Mouse (Mus musculus): ENCODE measurements around the gene Mrpl28. TPM values are rescaled to one million over a fixed set of nuclear protein-coding genes. Genes with fewer than 3 reads are reported as not detected.

Mrpl28 gene
- 235 and 241 TPM in 2 replicates for polyA plus RNA-seq (2014; fragmentation: Nextera tagmentation; extraction: Ambion mirVana)

GRCm38 (mm10) chr17:26123267-26123684 is at the start of gene Mrpl28:
TSS of gene Mrpl28 (plus strand) at chr17:26123500.
- Histone ChIP-seq H3K4me1 (replicated peaks; ENCODE audit: control insufficient read depth, insufficient read depth, low read length) (peaks cover 12% of the 10 kb centered on the region), H3K36me3 (ENCODE audit: control insufficient read depth, insufficient read depth, low read length) (peaks cover 32% of the 10 kb centered on the region), H3K4me3 (ENCODE audit: low read depth, low read length) (peak within 1 kb of the TSS; percentile 95), H3K9ac (ENCODE audit: low read length) (peak within 1 kb of the TSS; percentile 61), H3K9me3 (ENCODE audit: control insufficient read depth, low read length) (no peaks in the 10 kb centered on the region), H3K27ac (ENCODE audit: low read depth) (peak within 1 kb of the TSS; percentile 8; the same call in 1 of the 2 replicates), H3K27me3 (replicated peaks; ENCODE audit: control insufficient read depth, insufficient read depth, low read length) (no peaks in the 10 kb centered on the region), H3K4me2 (ENCODE audit: low read length) (peak within 1 kb of the TSS; percentile 62)
- DNase-seq (ENCODE audit: low spot score) (peak; percentile 96), ATAC-seq (replicated peaks; ENCODE audit: low FRiP score, low TSS enrichment, low read depth) (peak; percentile 83)
- WGBS = under 1% methylated on average over 32 of the region's 32 CpGs

DNA sequence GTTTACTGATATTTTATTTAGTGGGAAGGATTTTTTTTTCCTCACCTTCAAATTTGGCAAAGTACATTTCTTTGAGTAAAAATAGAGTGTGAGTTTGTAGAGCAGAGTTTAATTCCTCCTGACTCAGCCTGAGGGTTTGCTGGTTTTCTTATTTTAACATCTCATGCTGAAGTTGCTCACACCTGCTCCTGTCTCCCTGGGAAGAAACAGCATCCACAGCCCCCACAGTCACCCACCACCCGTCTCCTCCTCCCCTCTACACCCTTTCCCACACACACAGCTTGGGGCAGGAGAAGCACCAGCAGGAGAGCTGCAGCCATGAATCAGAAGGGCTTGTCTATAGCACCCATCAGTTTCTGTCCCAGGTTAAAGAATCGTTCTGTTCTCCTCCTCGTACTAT is 48.1 kb upstream of the Mrpl28 start:
- Histone ChIP-seq H3K9me3 (ENCODE audit: control insufficient read depth, low read length) (no peaks in the 10 kb centered on the region), H3K36me3 (ENCODE audit: control insufficient read depth, insufficient read depth, low read length) (no peaks in the 10 kb centered on the region), H3K4me3 (ENCODE audit: low read depth, low read length) (no peak overlapping the region), H3K27me3 (replicated peaks; ENCODE audit: control insufficient read depth, insufficient read depth, low read length) (0 out of 2 replicates have a peak, but pooled peaks cover 6% of the 10 kb centered on the region), H3K4me2 (ENCODE audit: low read length) (no peak overlapping the region), H3K4me1 (replicated peaks; ENCODE audit: control insufficient read depth, insufficient read depth, low read length) (no peaks in the 10 kb centered on the region), H3K9ac (ENCODE audit: low read length) (no peak overlapping the region), H3K27ac (ENCODE audit: low read depth) (no peak overlapping the region)
- no peak for DNase-seq (ENCODE audit: low spot score)
- ATAC-seq (replicated peaks; ENCODE audit: low FRiP score, low TSS enrichment, low read depth) = no peak
- WGBS = 67% methylated on average over 3 of the region's 3 CpGs

GRCm38 (mm10) chr17:26078851-26079250 is 44.4 kb upstream of the Mrpl28 start:
- no peak for ATAC-seq (replicated peaks; ENCODE audit: low FRiP score, low TSS enrichment, low read depth)
- WGBS = 70% methylated on average over 2 of the region's 2 CpGs
- peaks cover 4% of the 10 kb centered on the region; the same call in 1 of the 2 replicates for H3K36me3 ChIP-seq (ENCODE audit: control insufficient read depth, insufficient read depth, low read length)
- no peak overlapping the region for H3K4me2 ChIP-seq (ENCODE audit: low read length)
- H3K4me1 ChIP-seq (replicated peaks; ENCODE audit: control insufficient read depth, insufficient read depth, low read length) = no peaks in the 10 kb centered on the region
- H3K4me3 ChIP-seq (ENCODE audit: low read depth, low read length) = no peak overlapping the region
- H3K27me3 ChIP-seq (replicated peaks; ENCODE audit: control insufficient read depth, insufficient read depth, low read length) = no peaks in the 10 kb centered on the region
- DNase-seq (ENCODE audit: low spot score) = no peak
- no peak overlapping the region for H3K27ac ChIP-seq (ENCODE audit: low read depth)
- no peak overlapping the region for H3K9ac ChIP-seq (ENCODE audit: low read length)
- no peaks in the 10 kb centered on the region for H3K9me3 ChIP-seq (ENCODE audit: control insufficient read depth, low read length)

GRCm38 (mm10) chr17:26080867-26081266 is 42.4 kb upstream of the Mrpl28 start:
- H3K27me3 ChIP-seq (replicated peaks; ENCODE audit: control insufficient read depth, insufficient read depth, low read length) = no peaks in the 10 kb centered on the region
- DNase-seq (ENCODE audit: low spot score) (no peak), ATAC-seq (replicated peaks; ENCODE audit: low FRiP score, low TSS enrichment, low read depth) (no peak)
- peaks cover 6% of the 10 kb centered on the region; the same call in 1 of the 2 replicates for H3K36me3 ChIP-seq (ENCODE audit: control insufficient read depth, insufficient read depth, low read length)
- H3K27ac ChIP-seq (ENCODE audit: low read depth) = no peak overlapping the region
- 47% methylated on average over 2 of the region's 2 CpGs for WGBS
- no peak overlapping the region for H3K4me3 ChIP-seq (ENCODE audit: low read depth, low read length)
- no peak overlapping the region for H3K9ac ChIP-seq (ENCODE audit: low read length)
- H3K4me1 ChIP-seq (replicated peaks; ENCODE audit: control insufficient read depth, insufficient read depth, low read length) = no peaks in the 10 kb centered on the region
- H3K4me2 ChIP-seq (ENCODE audit: low read length) = no peak overlapping the region
- no peaks in the 10 kb centered on the region for H3K9me3 ChIP-seq (ENCODE audit: control insufficient read depth, low read length)

DNA sequence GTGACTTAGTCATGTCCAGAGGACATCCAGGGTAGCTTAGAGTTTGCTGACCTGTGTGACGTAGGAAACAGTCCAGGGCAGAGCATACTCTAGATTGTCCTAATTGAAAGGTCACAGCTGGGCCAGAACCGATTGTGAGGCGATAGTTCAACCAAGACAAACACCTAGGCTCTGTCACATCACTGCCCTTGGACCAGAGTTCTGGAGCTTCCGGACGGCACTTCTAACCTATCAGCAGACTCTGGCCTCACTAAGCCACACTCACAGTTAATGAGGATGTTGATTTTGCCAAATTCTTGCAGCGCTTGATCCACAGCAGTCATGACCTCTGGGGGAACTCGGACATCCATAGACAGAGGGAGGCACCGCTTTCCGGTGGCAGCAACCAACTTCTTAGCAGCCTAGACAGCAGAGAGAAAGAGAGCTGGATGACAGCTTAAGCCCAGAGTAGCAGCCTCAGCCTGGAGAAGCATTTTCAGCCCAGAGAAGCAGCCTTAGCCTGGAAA is 36.2 kb upstream of the Mrpl28 start:
- Histone ChIP-seq H3K4me3 (ENCODE audit: low read depth, low read length) (no peak overlapping the region), H3K27ac (ENCODE audit: low read depth) (no peak overlapping the region), H3K9me3 (ENCODE audit: control insufficient read depth, low read length) (no peaks in the 10 kb centered on the region), H3K9ac (ENCODE audit: low read length) (no peak overlapping the region), H3K4me1 (replicated peaks; ENCODE audit: control insufficient read depth, insufficient read depth, low read length) (0 out of 2 replicates have a peak, but pooled peaks cover 4% of the 10 kb centered on the region), H3K4me2 (ENCODE audit: low read length) (no peak overlapping the region), H3K27me3 (replicated peaks; ENCODE audit: control insufficient read depth, insufficient read depth, low read length) (no peaks in the 10 kb centered on the region), H3K36me3 (ENCODE audit: control insufficient read depth, insufficient read depth, low read length) (peaks cover 14% of the 10 kb centered on the region)
- WGBS = 84% methylated on average over 9 of the region's 9 CpGs
- ATAC-seq (replicated peaks; ENCODE audit: low FRiP score, low TSS enrichment, low read depth) (no peak), DNase-seq (ENCODE audit: low spot score) (no peak)

DNA sequence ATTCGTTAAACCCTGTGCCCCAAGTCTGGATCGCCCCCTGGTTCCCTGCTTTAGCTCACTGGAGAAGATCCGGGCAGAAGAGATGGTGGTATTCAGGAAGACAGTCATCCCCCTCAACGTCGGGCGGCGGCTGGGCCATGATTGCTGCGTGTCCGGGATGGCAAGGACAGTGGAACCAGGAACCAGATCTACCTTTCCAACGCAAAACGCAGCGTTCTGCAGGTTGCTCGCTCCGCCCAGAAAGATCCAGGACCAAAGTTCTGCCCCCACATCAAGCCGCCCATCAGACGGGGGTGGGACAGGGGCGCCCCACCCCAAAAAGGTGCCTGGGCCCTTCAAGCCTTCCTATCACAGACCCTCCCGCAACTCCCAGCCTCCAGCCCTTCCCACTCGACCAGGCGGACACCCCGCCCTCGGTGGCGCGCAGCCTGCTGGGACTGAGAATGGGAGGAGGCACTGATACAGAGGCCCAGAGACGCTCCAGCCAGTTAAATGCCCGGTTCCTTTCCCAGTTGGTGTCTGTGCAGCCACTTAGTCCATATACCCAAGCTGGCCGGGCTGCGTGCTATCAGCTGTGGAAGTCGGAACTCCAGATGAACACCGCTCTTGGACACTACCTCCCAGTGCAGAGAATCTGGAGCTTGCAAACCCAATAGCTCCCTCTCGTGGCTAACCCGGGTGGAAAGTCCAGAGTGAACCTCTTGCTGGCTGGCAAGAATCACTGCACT is 33.2 kb upstream of the Mrpl28 start, which contains the start of gene Decr2:
TSS of gene Decr2 (minus strand) at position 433 of the 728 bp plus-strand sequence.
- H3K9ac ChIP-seq (ENCODE audit: low read length) = peak within 1 kb of the TSS; percentile 67
- no peaks in the 10 kb centered on the region for H3K9me3 ChIP-seq (ENCODE audit: control insufficient read depth, low read length)
- H3K27ac ChIP-seq (ENCODE audit: low read depth) = peak within 1 kb of the TSS; percentile 82
- H3K4me3 ChIP-seq (ENCODE audit: low read depth, low read length) = peak within 1 kb of the TSS; percentile 60
- no peaks in the 10 kb centered on the region for H3K27me3 ChIP-seq (replicated peaks; ENCODE audit: control insufficient read depth, insufficient read depth, low read length)
- DNase-seq (ENCODE audit: low spot score) (peak; percentile 95), ATAC-seq (replicated peaks; ENCODE audit: low FRiP score, low TSS enrichment, low read depth) (peak; percentile 95)
- 0 out of 2 replicates have a peak, but pooled peaks cover 4% of the 10 kb centered on the region for H3K4me1 ChIP-seq (replicated peaks; ENCODE audit: control insufficient read depth, insufficient read depth, low read length)
- under 1% methylated on average over 32 of the region's 32 CpGs for WGBS
- peak within 1 kb of the TSS; percentile 63 for H3K4me2 ChIP-seq (ENCODE audit: low read length)
- peaks cover 16% of the 10 kb centered on the region; the same call in 1 of the 2 replicates for H3K36me3 ChIP-seq (ENCODE audit: control insufficient read depth, insufficient read depth, low read length)

- H3K4me1 ChIP-seq (replicated peaks; ENCODE audit: control insufficient read depth, insufficient read depth, low read length) = no peaks in the 10 kb centered on the region
- H3K9ac ChIP-seq (ENCODE audit: low read length) = peak overlapping the region; percentile 79
- peak overlapping the region; percentile 62 for H3K4me3 ChIP-seq (ENCODE audit: low read depth, low read length)
- H3K4me2 ChIP-seq (ENCODE audit: low read length) = peak overlapping the region; percentile 72
- H3K27ac ChIP-seq (ENCODE audit: low read depth) = peak overlapping the region; percentile 66; the same call in 1 of the 2 replicates
- WGBS = 22% methylated on average over 9 of the region's 9 CpGs
- H3K9me3 ChIP-seq (ENCODE audit: control insufficient read depth, low read length) = no peaks in the 10 kb centered on the region
- peak; percentile 61 for DNase-seq (ENCODE audit: low spot score)
- H3K27me3 ChIP-seq (replicated peaks; ENCODE audit: control insufficient read depth, insufficient read depth, low read length) = no peaks in the 10 kb centered on the region
- no peak for ATAC-seq (replicated peaks; ENCODE audit: low FRiP score, low TSS enrichment, low read depth)
- H3K36me3 ChIP-seq (ENCODE audit: control insufficient read depth, insufficient read depth, low read length) = peaks cover 16% of the 10 kb centered on the region; the same call in 1 of the 2 replicates
Observed at GRCm38 (mm10) chr17:26094531-26095110, 28.7 kb upstream of the Mrpl28 start.

DNA sequence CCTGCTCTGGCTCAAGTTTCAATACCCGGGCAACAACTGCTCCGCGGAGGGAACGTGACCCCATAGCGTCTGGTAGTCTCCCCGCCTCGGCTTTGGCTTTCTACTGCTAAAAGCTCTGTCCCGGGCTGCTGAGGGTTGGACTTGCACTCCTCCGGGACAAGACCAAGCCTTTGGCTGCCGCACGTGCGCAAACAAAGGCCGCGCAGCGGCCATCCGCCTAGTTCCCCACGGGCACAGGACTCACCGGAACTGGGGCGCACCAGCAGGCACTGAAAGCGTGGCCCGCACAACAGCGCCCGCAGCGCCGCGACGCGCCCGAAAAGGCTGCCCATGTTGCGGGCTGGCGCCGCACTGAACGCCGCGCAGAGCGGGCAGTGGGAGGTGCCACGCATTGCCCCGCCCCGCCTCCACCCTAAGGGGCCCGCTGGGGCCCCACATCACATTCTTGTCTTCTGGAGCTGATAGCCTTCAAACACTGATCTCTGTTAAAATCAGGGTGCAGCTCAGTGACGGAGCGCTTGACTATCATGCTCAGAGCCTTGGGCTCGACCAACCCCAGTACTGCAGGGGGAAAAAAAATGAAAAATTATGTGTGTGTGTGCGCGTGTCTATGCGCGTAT is 28.1 kb upstream of the Mrpl28 start, which contains the start of gene Nme4:
TSS of gene Nme4 (minus strand) at position 482 of the 620 bp plus-strand sequence.
- no peaks in the 10 kb centered on the region for H3K27me3 ChIP-seq (replicated peaks; ENCODE audit: control insufficient read depth, insufficient read depth, low read length)
- WGBS = under 1% methylated on average over 47 of the region's 47 CpGs
- peak; percentile 69 for ATAC-seq (replicated peaks; ENCODE audit: low FRiP score, low TSS enrichment, low read depth)
- peak within 1 kb of the TSS; percentile 66; the same call in 1 of the 2 replicates for H3K27ac ChIP-seq (ENCODE audit: low read depth)
- H3K4me3 ChIP-seq (ENCODE audit: low read depth, low read length) = peak within 1 kb of the TSS; percentile 62
- H3K4me2 ChIP-seq (ENCODE audit: low read length) = peak within 1 kb of the TSS; percentile 72
- H3K36me3 ChIP-seq (ENCODE audit: control insufficient read depth, insufficient read depth, low read length) = peaks cover 16% of the 10 kb centered on the region; the same call in 1 of the 2 replicates
- peak within 1 kb of the TSS; percentile 79 for H3K9ac ChIP-seq (ENCODE audit: low read length)
- H3K9me3 ChIP-seq (ENCODE audit: control insufficient read depth, low read length) = no peaks in the 10 kb centered on the region
- DNase-seq (ENCODE audit: low spot score) = peak; percentile 89
- H3K4me1 ChIP-seq (replicated peaks; ENCODE audit: control insufficient read depth, insufficient read depth, low read length) = no peaks in the 10 kb centered on the region
